Mouse (Mus musculus) embryonic stem cell, embryonic (primary cell): ENCODE measurements at regions not wholly inside any gene's neighbourhood (a gene's known extent, or its start where the extent isn't known, plus 50 kb on each side); places are given as distances from the start of the nearest gene placed in this dataset.

Experiments used
- CTCF ChIA-PET, 4 experiments: fragments of 300-600 bp in 2 of 4; fragments of 350-600 bp in 2 of 4; sonication (Branson Sonifier 250); formaldehyde crosslinking; loops; one replicate each; lab custom pipeline; 2022; ENCODE audit warnings: inconsistent platforms in 2 of 4; lab: Charles Lee
- POLR2A ChIA-PET, 4 experiments: fragments of 300-600 bp in 2 of 4; fragments of 350-600 bp in 2 of 4; sonication (Branson Sonifier 250); formaldehyde crosslinking; loops; one replicate each; lab custom pipeline; 2022; ENCODE audit warnings: antibody characterized with exemption in 4 of 4, inconsistent platforms in 1 of 4; lab: Charles Lee

- POLR2A ChIA-PET, result no interaction called here
- CTCF ChIA-PET, result no interaction called here
Measured at GRCm38 (mm10) chr2:52804106-52804825, 53.4 kb upstream of the Fmnl2 start.

DNA sequence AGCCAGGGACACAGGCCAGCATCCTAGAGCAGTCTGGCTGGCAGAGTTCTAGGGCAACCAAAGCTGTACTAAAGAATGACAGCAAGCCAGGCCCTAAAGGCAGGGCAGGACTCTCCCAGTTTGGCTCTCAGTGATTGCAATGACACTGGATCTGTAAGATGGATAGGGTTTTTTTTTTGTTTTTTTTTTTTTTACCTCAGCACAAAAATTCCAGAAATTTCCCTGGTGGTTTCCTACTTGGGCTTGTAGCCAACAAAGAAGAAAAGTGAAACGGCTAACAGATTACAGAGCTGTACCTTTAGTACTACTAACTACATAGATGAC, 52.9 kb upstream of the Fmnl2 start:
- ChIA-PET CTCF (interaction anchor here in 2 of 4 experiments (0.6 kb wide), 2 partner anchors 48 to 235 kb away, joined by 3 to 8 read pairs; no protein-coding TSS in a partner anchor), POLR2A (interaction anchor here in 1 of 4 experiments (0.7 kb wide), 1 partner anchor 374 kb away, joined by 3 read pairs; no protein-coding TSS in a partner anchor)

GRCm38 (mm10) chr2:52807826-52808225, 49.8 kb upstream of the Fmnl2 start:
- POLR2A ChIA-PET, result no interaction called here
- CTCF ChIA-PET, result no interaction called here
